Mouse (Mus musculus) MEL (cell line): Measurements from ENCODE around the gene Col18a1. TPM values are rescaled to one million over a fixed set of nuclear protein-coding genes. Genes with fewer than 3 reads are reported as not detected.

ENCODE experiments used
- DNase-seq: peaks from one replicate; pipeline ENCODE4 v3.0.0; 2011; ENCODE audit warnings: low read depth, low spot score
- H3K27ac ChIP-seq: 2 replicates; pipeline ENCODE4 v1.5.1; 2012; ENCODE audit warnings: low read depth, mild to moderate bottlenecking, control low read depth, low read length, moderate library complexity; ENCODE audit not compliant: control insufficient read depth
- H3K27me3 ChIP-seq, 2 experiments: fragments of 150-350 bp in 1 of 2; sonication (generic) in 1 of 2; 2 replicates each; pipeline ENCODE4 v1.6.1; 2012; ENCODE audit warnings: low read length in 2 of 2, mild to moderate bottlenecking in 2 of 2, improper control_type of control experiment in 1 of 2, moderate library complexity in 1 of 2; ENCODE audit not compliant: insufficient read depth in 2 of 2, control insufficient read depth in 1 of 2
- H3K36me3 ChIP-seq, 2 experiments: 2 replicates each; pipeline ENCODE4 v1.6.1; 2012 to 2014; ENCODE audit warnings: low read length in 2 of 2, improper control_type of control experiment in 1 of 2, inconsistent platforms in 1 of 2, mild to moderate bottlenecking in 1 of 2; ENCODE audit not compliant: insufficient read depth in 2 of 2, control insufficient read depth in 1 of 2
- H3K4me1 ChIP-seq, 2 experiments: fragments of 150-350 bp in 1 of 2; sonication (generic) in 1 of 2; 2 replicates each; pipeline ENCODE4 v1.6.1; 2012; ENCODE audit warnings: low read length in 2 of 2, improper control_type of control experiment in 1 of 2, mild to moderate bottlenecking in 1 of 2; ENCODE audit not compliant: insufficient read depth in 2 of 2, control insufficient read depth in 1 of 2
- H3K4me3 ChIP-seq, 2 experiments: fragments of 150-350 bp in 1 of 2; sonication (generic) in 1 of 2; 2 replicates each; pipeline ENCODE4 v1.5.1; 2012; ENCODE audit warnings: low read depth in 2 of 2, low read length in 2 of 2, mild to moderate bottlenecking in 2 of 2, moderate library complexity in 2 of 2, control low read depth in 1 of 2, improper control_type of control experiment in 1 of 2; ENCODE audit not compliant: control insufficient read depth in 1 of 2, insufficient read depth in 1 of 2
- H3K79me2 ChIP-seq: 2 replicates; pipeline ENCODE4 v1.6.1; 2012; ENCODE audit warnings: mild to moderate bottlenecking, low read length, moderate library complexity; ENCODE audit not compliant: control insufficient read depth, poor library complexity, insufficient read depth
- H3K9ac ChIP-seq: 2 replicates; pipeline ENCODE4 v1.6.1; 2012; ENCODE audit warnings: low read depth, mild to moderate bottlenecking, control low read depth, low read length, moderate library complexity; ENCODE audit not compliant: control insufficient read depth, poor library complexity, severe bottlenecking
- H3K9me3 ChIP-seq: fragments of 150-350 bp; sonication (generic); replicated peaks from 2 replicates; pipeline ENCODE4 v1.6.1; 2012; ENCODE audit warnings: mild to moderate bottlenecking, low read length, improper control_type of control experiment, moderate library complexity; ENCODE audit not compliant: insufficient read depth
- BHLHE40 ChIP-seq: IDR thresholded peaks from 2 replicates; pipeline ENCODE4 v1.6.1; 2012; ENCODE audit warnings: low read depth, mild to moderate bottlenecking, inconsistent platforms, low read length, improper control_type of control experiment, borderline replicate concordance
- CHD2 ChIP-seq: IDR thresholded peaks from 2 replicates; pipeline ENCODE4 v1.6.1; 2011; ENCODE audit warnings: low read length, improper control_type of control experiment
- CTCF ChIP-seq, 3 experiments: IDR thresholded peaks in 2 of 3; conservative IDR thresholded peaks in 1 of 3; 2 replicates each; pipeline ENCODE4 v1.5.1; 2011 to 2012; ENCODE audit warnings: low read length in 3 of 3, low read depth in 2 of 3, mild to moderate bottlenecking in 2 of 3, improper control_type of control experiment in 1 of 3, inconsistent platforms in 1 of 3, mixed read lengths in 1 of 3, moderate library complexity in 1 of 3; ENCODE audit not compliant: control insufficient read depth in 1 of 3, insufficient read depth in 1 of 3, poor library complexity in 1 of 3, severe bottlenecking in 1 of 3
- E2F4 ChIP-seq: IDR thresholded peaks from 2 replicates; pipeline ENCODE4 v1.6.1; 2011; ENCODE audit warnings: low read depth, low read length, improper control_type of control experiment, borderline replicate concordance
- ELF1 ChIP-seq: IDR thresholded peaks from 2 replicates; pipeline ENCODE4 v1.6.1; 2014; ENCODE audit warnings: low read depth, mild to moderate bottlenecking, inconsistent platforms, low read length, improper control_type of control experiment, moderate library complexity
- EP300 ChIP-seq, 2 experiments: IDR thresholded peaks; 2 replicates each; pipeline ENCODE4 v1.6.1; 2011; ENCODE audit warnings: improper control_type of control experiment in 2 of 2, low read length in 2 of 2, low read depth in 1 of 2, mild to moderate bottlenecking in 1 of 2
- ETS1 ChIP-seq: IDR thresholded peaks from 2 replicates; pipeline ENCODE4 v1.6.1; 2012; ENCODE audit warnings: low read depth, mild to moderate bottlenecking, inconsistent platforms, low read length, improper control_type of control experiment, moderate library complexity
- GABPA ChIP-seq: IDR thresholded peaks from 2 replicates; pipeline ENCODE4 v1.6.1; 2012; ENCODE audit warnings: low read depth, mild to moderate bottlenecking, inconsistent platforms, low read length, improper control_type of control experiment, moderate library complexity
- GATA1 ChIP-seq: IDR thresholded peaks from 2 replicates; pipeline ENCODE4 v1.6.1; 2011; ENCODE audit warnings: low read depth, low read length, improper control_type of control experiment
- HCFC1 ChIP-seq: IDR thresholded peaks from 2 replicates; pipeline ENCODE4 v1.6.1; 2012; ENCODE audit warnings: low read depth, mild to moderate bottlenecking, inconsistent platforms, low read length, improper control_type of control experiment, moderate library complexity
- JUND ChIP-seq: IDR thresholded peaks from 2 replicates; pipeline ENCODE4 v1.6.1; 2011; ENCODE audit warnings: low read depth, mild to moderate bottlenecking, improper control_type of control experiment, low read length
- KAT2A ChIP-seq: conservative IDR thresholded peaks from 2 replicates; pipeline ENCODE4 v1.6.1; 2012; ENCODE audit warnings: low read depth, low read length, improper control_type of control experiment, inconsistent platforms
- MAFK ChIP-seq: IDR thresholded peaks from 2 replicates; pipeline ENCODE4 v1.6.1; 2011; ENCODE audit warnings: low read depth, mild to moderate bottlenecking, low read length, improper control_type of control experiment, borderline replicate concordance
- MAZ ChIP-seq: IDR thresholded peaks from 2 replicates; pipeline ENCODE4 v1.6.1; 2012; ENCODE audit warnings: low read depth, mild to moderate bottlenecking, inconsistent platforms, low read length, improper control_type of control experiment
- MEF2A ChIP-seq: IDR thresholded peaks from 2 replicates; pipeline ENCODE4 v1.6.1; 2014; ENCODE audit warnings: low read depth, mild to moderate bottlenecking, inconsistent platforms, low read length, improper control_type of control experiment; ENCODE audit not compliant: poor library complexity, insufficient replicate concordance, severe bottlenecking; ENCODE audit errors: extremely low read depth
- NELFE ChIP-seq: IDR thresholded peaks from 2 replicates; pipeline ENCODE4 v1.6.1; 2011; ENCODE audit warnings: low read depth, low read length, improper control_type of control experiment
- NRF1 ChIP-seq: IDR thresholded peaks from 2 replicates; pipeline ENCODE4 v1.6.1; 2014; ENCODE audit warnings: low read depth, mild to moderate bottlenecking, inconsistent platforms, low read length, improper control_type of control experiment, moderate library complexity; ENCODE audit not compliant: poor library complexity, insufficient read depth, severe bottlenecking
- POLR2A ChIP-seq, 2 experiments: IDR thresholded peaks; 2 replicates each; pipeline ENCODE4 v1.6.1; 2011 to 2012; ENCODE audit warnings: low read length in 2 of 2, mild to moderate bottlenecking in 2 of 2, control low read depth in 1 of 2, improper control_type of control experiment in 1 of 2, low read depth in 1 of 2, moderate library complexity in 1 of 2; ENCODE audit not compliant: control insufficient read depth in 1 of 2, insufficient read depth in 1 of 2, poor library complexity in 1 of 2
- POLR2AphosphoS2 ChIP-seq: IDR thresholded peaks from 2 replicates; pipeline ENCODE4 v1.6.1; 2011; ENCODE audit warnings: low read length, improper control_type of control experiment
- POLR2AphosphoS5 ChIP-seq: IDR thresholded peaks from 2 replicates; pipeline ENCODE4 v1.6.1; 2012; ENCODE audit warnings: low read depth, borderline replicate concordance, mild to moderate bottlenecking, inconsistent platforms, low read length, moderate library complexity, mixed read lengths
- RAD21 ChIP-seq: IDR thresholded peaks from 2 replicates; pipeline ENCODE4 v1.6.1; 2011; ENCODE audit warnings: mild to moderate bottlenecking, low read depth, low read length, improper control_type of control experiment
- RCOR1 ChIP-seq: IDR thresholded peaks from 2 replicates; pipeline ENCODE4 v1.6.1; 2012; ENCODE audit warnings: low read depth, mild to moderate bottlenecking, inconsistent platforms, low read length, improper control_type of control experiment
- SIN3A ChIP-seq: IDR thresholded peaks from 2 replicates; pipeline ENCODE4 v1.6.1; 2012; ENCODE audit warnings: low read length, improper control_type of control experiment, inconsistent platforms
- SMC3 ChIP-seq: IDR thresholded peaks from 2 replicates; pipeline ENCODE4 v1.6.1; 2011; ENCODE audit warnings: low read depth, low read length, improper control_type of control experiment
- TAL1 ChIP-seq: IDR thresholded peaks from 2 replicates; pipeline ENCODE4 v1.6.1; 2012; ENCODE audit warnings: mild to moderate bottlenecking, inconsistent platforms, low read length, moderate library complexity, mixed read lengths
- TCF12 ChIP-seq: IDR thresholded peaks from 2 replicates; pipeline ENCODE4 v1.6.1; 2014; ENCODE audit warnings: low read depth, mild to moderate bottlenecking, inconsistent platforms, low read length, improper control_type of control experiment, moderate library complexity
- UBTF ChIP-seq: IDR thresholded peaks from 2 replicates; pipeline ENCODE4 v1.6.1; 2012; ENCODE audit warnings: low read depth, mild to moderate bottlenecking, inconsistent platforms, low read length, improper control_type of control experiment, moderate library complexity, borderline replicate concordance; ENCODE audit not compliant: insufficient read depth
- USF1 ChIP-seq: IDR thresholded peaks from 2 replicates; pipeline ENCODE4 v1.6.1; 2014; ENCODE audit warnings: low read depth, mild to moderate bottlenecking, inconsistent platforms, low read length, improper control_type of control experiment, moderate library complexity
- ZC3H11A ChIP-seq: IDR thresholded peaks from 2 replicates; pipeline ENCODE4 v1.6.1; 2012; ENCODE audit warnings: low read depth, mild to moderate bottlenecking, inconsistent platforms, low read length, improper control_type of control experiment
- ZKSCAN1 ChIP-seq: IDR thresholded peaks from 2 replicates; pipeline ENCODE4 v1.6.1; 2012; ENCODE audit warnings: low read depth, mild to moderate bottlenecking, inconsistent platforms, low read length, improper control_type of control experiment, moderate library complexity
- ZMIZ1 ChIP-seq: IDR thresholded peaks from 2 replicates; pipeline ENCODE4 v1.6.1; 2012; ENCODE audit warnings: low read depth, mild to moderate bottlenecking, inconsistent platforms, low read length, improper control_type of control experiment, moderate library complexity
- polyA plus RNA-seq, 2 experiments: library from polyadenylated mRNA; stranded (reverse) in 1 of 2; unstranded in 1 of 2; fragments of >175 nt in 1 of 2; fragments of >200 nt in 1 of 2; gene quantifications; 2 replicates each; pipeline versions ENCODE4 v1.2.1 to v1.2.4; 2012; ENCODE audit warnings: low replicate concordance in 2 of 2, low read depth in 1 of 2; ENCODE audit not compliant: insufficient read length in 2 of 2, insufficient read depth in 1 of 2, missing spikeins in 1 of 2
- total RNA-seq: library from RNA; depleted of rRNA; stranded (reverse); fragments of 300-350 nt; gene quantifications from 2 replicates; pipeline ENCODE4 v1.2.3, GENCODE M21; 2012

Gene Col18a1
- total and polyA plus RNA-seq, 3 experiments = 0.46 to 1.3 TPM; not detected in 1

DNA sequence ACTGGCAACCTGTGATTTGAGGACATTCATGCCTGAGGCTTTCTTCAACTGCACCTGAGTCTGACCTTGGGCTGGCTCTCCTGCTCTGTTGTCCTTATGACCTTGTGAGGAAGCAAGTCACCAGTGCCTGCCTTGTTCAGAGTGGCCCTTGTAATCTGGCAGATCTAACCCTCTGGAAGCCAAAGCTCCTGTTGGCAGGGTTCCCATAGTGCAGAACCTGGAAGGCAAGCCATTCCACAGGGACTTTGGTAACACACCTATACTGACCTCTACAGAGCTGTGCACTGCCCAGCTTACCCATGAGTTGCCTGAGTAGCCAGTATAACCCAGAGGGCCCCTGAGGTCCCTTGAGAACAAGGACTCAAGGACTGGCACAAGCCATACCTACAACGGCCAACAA lies 48.0 kb downstream of the Col18a1 start:
- no peak overlapping the region for H3K9ac ChIP-seq
- H3K27me3 ChIP-seq = peaks cover 0 to 1% of the 10 kb centered on the region in 2 experiments; a peak in 1 of 4 replicates
- no peak overlapping the region for H3K27ac ChIP-seq
- no peaks in the 10 kb centered on the region for H3K36me3 ChIP-seq
- H3K4me1 ChIP-seq = no peaks in the 10 kb centered on the region
- no peak for TF ChIP-seq MEF2A
- TF ChIP-seq NRF1 = no peak
- TF ChIP-seq RCOR1 = no peak
- no peak for TF ChIP-seq TCF12
- TF ChIP-seq USF1 = no peak
- TF ChIP-seq UBTF = no peak
- no peak for TF ChIP-seq CHD2
- TF ChIP-seq GATA1 = no peak
- TF ChIP-seq E2F4 = no peak
- TF ChIP-seq HCFC1 = no peak
- TF ChIP-seq POLR2AphosphoS5 = no peak
- TF ChIP-seq ETS1 = no peak
- TF ChIP-seq POLR2A (IDR thresholded peaks at IDR 0.05; ENCODE audit: control insufficient read depth in 1 of 2, insufficient read depth in 1 of 2, low read depth in 1 of 2, low read length in 2 of 2, poor library complexity in 1 of 2) = no peak
- no peak for TF ChIP-seq ZMIZ1
- no peak for TF ChIP-seq ZKSCAN1
- no peak for TF ChIP-seq SMC3
- no peak for TF ChIP-seq EP300 (IDR thresholded peaks at IDR 0.05; ENCODE audit: low read depth in 1 of 2, low read length in 2 of 2)
- TF ChIP-seq BHLHE40 = no peak
- TF ChIP-seq RAD21 = no peak
- TF ChIP-seq TAL1 = no peak
- no peak overlapping the region for H3K4me3 ChIP-seq
- no peaks in the 10 kb centered on the region for H3K79me2 ChIP-seq
- no peak for DNase-seq
- no peaks in the 10 kb centered on the region for H3K9me3 ChIP-seq

- no peaks in the 10 kb centered on the region for H3K79me2 ChIP-seq
- no peak overlapping the region for H3K9ac ChIP-seq
- H3K36me3 ChIP-seq = no peaks in the 10 kb centered on the region
- H3K4me1 ChIP-seq = no peaks in the 10 kb centered on the region
- H3K9me3 ChIP-seq = no peaks in the 10 kb centered on the region
- no peak overlapping the region for H3K4me3 ChIP-seq
- H3K27ac ChIP-seq = no peak overlapping the region
- DNase-seq = no peak
- H3K27me3 ChIP-seq = no peaks in the 10 kb centered on the region; a peak in 2 of 4 replicates
- TF ChIP-seq NELFE (no peak), SIN3A (no peak), MAFK (no peak), JUND (no peak), POLR2AphosphoS2 (no peak), ZMIZ1 (no peak), ELF1 (no peak), POLR2A (IDR thresholded peaks at IDR 0.05; ENCODE audit: control insufficient read depth in 1 of 2, insufficient read depth in 1 of 2, low read depth in 1 of 2, low read length in 2 of 2, poor library complexity in 1 of 2) (no peak), UBTF (no peak), KAT2A (no peak), CTCF (IDR thresholded peaks at IDR 0.05 in 2 of 3, conservative IDR thresholded peaks at IDR 0.05 in 1 of 3; ENCODE audit: control insufficient read depth in 1 of 3, insufficient read depth in 1 of 3, low read depth in 2 of 3, low read length in 3 of 3, poor library complexity in 1 of 3, severe bottlenecking in 1 of 3) (no peak), MAZ (no peak), ZC3H11A (no peak), GABPA (no peak), TCF12 (no peak), ETS1 (no peak), MEF2A (no peak)
Measured at GRCm38 (mm10) chr10:77116537-77117455, 49.6 kb downstream of the Col18a1 start.
